Mouse (Mus musculus): ENCODE data around the gene Lcat. TPM values are rescaled to one million over a fixed set of nuclear protein-coding genes. Genes with fewer than 3 reads are reported as not detected.

Lcat gene
- polyA plus RNA-seq, 1 experiment from 2014 or later: 2.2 TPM

- ATAC-seq (ENCODE audit: insufficient number of reproducible peaks, insufficient read depth, low FRiP score, low TSS enrichment, low read depth): no peak; the same call in 1 of the 2 replicates
- Histone ChIP-seq H3K4me1 (replicated peaks) (peaks cover 28% of the 10 kb centered on the region), H3K9ac (replicated peaks) (no peak overlapping the region), H3K9me3 (no peaks in the 10 kb centered on the region), H3K4me2 (peak overlapping the region; percentile 73), H3K36me3 (no peaks in the 10 kb centered on the region; the same call in 1 of the 2 replicates), H3K27ac (peak overlapping the region; percentile 35; the same call in 1 of the 2 replicates), H3K27me3 (no peaks in the 10 kb centered on the region), H3K4me3 (replicated peaks) (peak overlapping the region; percentile 82)
- 7% methylated on average over 19 of the region's 19 CpGs for WGBS
These were observed 23.6 kb upstream of the Lcat start for GRCm38 (mm10) chr8:105966692-105967311.

- peak; percentile 83 for ATAC-seq (ENCODE audit: insufficient number of reproducible peaks, insufficient read depth, low FRiP score, low TSS enrichment, low read depth)
These were observed 22.7 kb upstream of the Lcat start, which contains the start of gene Slc12a4 for GRCm38 (mm10) chr8:105965905-105966341. Slc12a4 (minus strand) TSS chr8:105966097.

DNA sequence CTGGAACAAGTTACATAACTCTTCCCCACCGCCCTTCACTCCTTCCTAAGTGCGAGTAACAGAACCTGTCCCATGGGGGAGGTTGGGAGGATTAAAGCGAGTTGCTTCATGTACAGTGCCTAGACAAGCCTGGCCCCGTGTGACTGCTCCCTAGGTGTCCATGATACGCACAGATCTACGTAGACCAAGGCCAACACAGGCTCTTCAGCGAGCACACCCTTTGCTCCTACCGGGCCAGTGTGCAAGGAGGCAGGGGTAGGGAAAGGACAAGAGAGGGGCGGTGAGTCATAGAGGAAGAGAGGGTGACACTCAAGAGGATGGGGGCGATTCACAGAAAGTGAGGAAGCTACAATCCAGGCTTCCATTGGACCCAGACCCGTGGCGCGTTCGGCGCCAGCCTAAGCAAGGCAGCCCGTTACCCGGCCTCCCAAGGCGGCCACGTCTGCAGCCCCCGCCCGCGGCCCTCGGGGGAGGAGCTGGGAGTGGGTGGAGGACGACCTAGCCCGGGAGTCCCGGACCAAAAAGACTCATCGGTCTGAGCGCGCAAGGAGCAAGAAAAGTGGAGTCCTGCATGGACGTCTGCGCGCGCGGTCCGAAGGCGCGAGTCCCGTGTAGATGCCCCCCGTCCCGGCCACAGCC is 22.2 kb upstream of the Lcat start:
- ATAC-seq (ENCODE audit: insufficient number of reproducible peaks, insufficient read depth, low FRiP score, low TSS enrichment, low read depth): peak; percentile 48
- Histone ChIP-seq H3K4me1 (replicated peaks) (peaks cover 28% of the 10 kb centered on the region), H3K36me3 (peaks cover 3% of the 10 kb centered on the region; the same call in 1 of the 2 replicates), H3K9ac (replicated peaks) (peak overlapping the region; percentile 89), H3K4me2 (peak overlapping the region; percentile 73), H3K27ac (peak overlapping the region; percentile 84), H3K9me3 (no peaks in the 10 kb centered on the region), H3K27me3 (no peaks in the 10 kb centered on the region), H3K4me3 (replicated peaks) (peak overlapping the region; percentile 82)
- 2% methylated on average over 40 of the region's 40 CpGs for WGBS

More at GRCm38 (mm10) chr8:105965905-105966341, 22.7 kb upstream of the Lcat start, which contains the start of gene Slc12a4:
- peak within 1 kb of the TSS; percentile 73 for H3K4me2 ChIP-seq
- no peaks in the 10 kb centered on the region; the same call in 1 of the 2 replicates for H3K36me3 ChIP-seq
- H3K27ac ChIP-seq: peak within 1 kb of the TSS; percentile 84
- no peaks in the 10 kb centered on the region for H3K9me3 ChIP-seq
- under 1% methylated on average over 47 of the region's 47 CpGs for WGBS
- no peaks in the 10 kb centered on the region for H3K27me3 ChIP-seq
- peak within 1 kb of the TSS; percentile 82 for H3K4me3 ChIP-seq (replicated peaks)
- peak within 1 kb of the TSS; percentile 89 for H3K9ac ChIP-seq (replicated peaks)
- peaks cover 28% of the 10 kb centered on the region for H3K4me1 ChIP-seq (replicated peaks)

GRCm38 (mm10) chr8:105964506-105965265 is 21.5 kb upstream of the Lcat start:
- 53% methylated on average over 12 of the region's 12 CpGs for WGBS
- no peak for ATAC-seq (ENCODE audit: insufficient number of reproducible peaks, insufficient read depth, low FRiP score, low TSS enrichment, low read depth)
- Histone ChIP-seq H3K27me3 (no peaks in the 10 kb centered on the region), H3K4me2 (peak overlapping the region; percentile 73), H3K36me3 (peaks cover 10% of the 10 kb centered on the region), H3K4me1 (replicated peaks) (peaks cover 28% of the 10 kb centered on the region), H3K9me3 (no peaks in the 10 kb centered on the region), H3K4me3 (replicated peaks) (peak overlapping the region; percentile 82), H3K27ac (peak overlapping the region; percentile 84; the same call in 1 of the 2 replicates), H3K9ac (replicated peaks) (peak overlapping the region; percentile 89)

DNA sequence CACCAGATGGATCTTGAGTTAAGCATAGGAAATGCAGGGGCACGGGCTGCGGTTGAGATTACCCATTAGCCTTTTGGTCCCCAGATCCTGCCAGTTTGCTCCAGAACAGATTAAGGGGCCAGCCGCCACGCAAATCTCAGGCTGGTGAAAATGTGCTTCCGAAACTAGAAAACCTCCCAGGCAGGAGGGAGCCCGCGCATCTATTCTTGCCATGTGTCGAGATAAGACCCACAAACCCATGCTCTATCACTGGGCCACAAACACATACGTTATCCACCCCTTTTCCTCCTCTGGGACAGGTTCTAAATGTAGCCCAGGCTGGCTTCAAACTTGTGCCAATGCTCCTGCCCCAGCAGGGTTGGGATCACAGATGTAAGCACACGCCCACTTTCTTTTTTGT is 18.4 kb upstream of the Lcat start:
- 87% methylated on average over 10 of the region's 10 CpGs for WGBS
- Histone ChIP-seq H3K4me1 (replicated peaks) (peaks cover 21% of the 10 kb centered on the region), H3K9me3 (no peaks in the 10 kb centered on the region), H3K4me3 (replicated peaks) (no peak overlapping the region), H3K27ac (no peak overlapping the region), H3K27me3 (no peaks in the 10 kb centered on the region), H3K36me3 (peaks cover 39% of the 10 kb centered on the region), H3K9ac (replicated peaks) (no peak overlapping the region; the same call in 1 of the 2 replicates), H3K4me2 (no peak overlapping the region)
- ATAC-seq (ENCODE audit: insufficient number of reproducible peaks, insufficient read depth, low FRiP score, low TSS enrichment, low read depth): no peak

GRCm38 (mm10) chr8:105961101-105961500 is 17.9 kb upstream of the Lcat start:
- H3K27me3 ChIP-seq: no peaks in the 10 kb centered on the region

DNA sequence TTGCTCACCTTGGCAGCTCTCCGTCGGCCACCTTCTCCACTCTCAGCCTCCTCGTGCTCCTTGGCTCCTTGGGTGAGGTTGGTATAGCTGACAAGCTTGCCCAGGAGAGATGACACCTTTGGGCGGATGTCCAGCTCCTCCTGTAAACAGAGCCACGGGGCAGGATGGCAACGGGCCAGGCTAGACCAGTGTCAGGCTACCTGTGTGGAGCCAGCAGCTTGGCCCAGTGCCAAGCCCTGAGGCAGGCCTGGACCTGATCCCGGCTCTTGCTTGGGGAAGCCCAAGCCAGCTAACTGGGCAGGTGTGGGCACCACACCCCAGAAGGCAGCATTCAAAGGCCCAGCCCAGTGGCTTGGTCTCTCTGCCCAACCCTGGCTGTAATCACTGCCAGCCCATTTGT is 16.2 kb upstream of the Lcat start:
- Histone ChIP-seq H3K9ac (replicated peaks) (no peak overlapping the region), H3K27me3 (no peaks in the 10 kb centered on the region), H3K4me2 (no peak overlapping the region), H3K9me3 (no peaks in the 10 kb centered on the region), H3K36me3 (peaks cover 57% of the 10 kb centered on the region), H3K27ac (no peak overlapping the region), H3K4me3 (replicated peaks) (no peak overlapping the region), H3K4me1 (replicated peaks) (peaks cover 7% of the 10 kb centered on the region)
- ATAC-seq (ENCODE audit: insufficient number of reproducible peaks, insufficient read depth, low FRiP score, low TSS enrichment, low read depth): no peak
- WGBS: 88% methylated on average over 7 of the region's 7 CpGs

More at GRCm38 (mm10) chr8:105961101-105961500, 17.9 kb upstream of the Lcat start:
- Histone ChIP-seq H3K9me3 (no peaks in the 10 kb centered on the region), H3K36me3 (peaks cover 43% of the 10 kb centered on the region), H3K27ac (no peak overlapping the region), H3K9ac (replicated peaks) (no peak overlapping the region; the same call in 1 of the 2 replicates), H3K4me2 (no peak overlapping the region), H3K4me3 (replicated peaks) (no peak overlapping the region), H3K4me1 (replicated peaks) (peaks cover 18% of the 10 kb centered on the region)
- ATAC-seq (ENCODE audit: insufficient number of reproducible peaks, insufficient read depth, low FRiP score, low TSS enrichment, low read depth): no peak
- 77% methylated on average over 14 of the region's 14 CpGs for WGBS

- peaks cover 73% of the 10 kb centered on the region for H3K36me3 ChIP-seq
- H3K4me1 ChIP-seq (replicated peaks): no peaks in the 10 kb centered on the region
- no peaks in the 10 kb centered on the region for H3K9me3 ChIP-seq
- no peak overlapping the region for H3K4me2 ChIP-seq
- H3K27me3 ChIP-seq: no peaks in the 10 kb centered on the region
- no peak overlapping the region for H3K4me3 ChIP-seq (replicated peaks)
- no peak for ATAC-seq (ENCODE audit: insufficient number of reproducible peaks, insufficient read depth, low FRiP score, low TSS enrichment, low read depth)
- no peak overlapping the region for H3K27ac ChIP-seq
- H3K9ac ChIP-seq (replicated peaks): no peak overlapping the region
- 68% methylated on average over 2 of the region's 4 CpGs for WGBS
These were observed 14.6 kb upstream of the Lcat start for GRCm38 (mm10) chr8:105957813-105958212.

DNA sequence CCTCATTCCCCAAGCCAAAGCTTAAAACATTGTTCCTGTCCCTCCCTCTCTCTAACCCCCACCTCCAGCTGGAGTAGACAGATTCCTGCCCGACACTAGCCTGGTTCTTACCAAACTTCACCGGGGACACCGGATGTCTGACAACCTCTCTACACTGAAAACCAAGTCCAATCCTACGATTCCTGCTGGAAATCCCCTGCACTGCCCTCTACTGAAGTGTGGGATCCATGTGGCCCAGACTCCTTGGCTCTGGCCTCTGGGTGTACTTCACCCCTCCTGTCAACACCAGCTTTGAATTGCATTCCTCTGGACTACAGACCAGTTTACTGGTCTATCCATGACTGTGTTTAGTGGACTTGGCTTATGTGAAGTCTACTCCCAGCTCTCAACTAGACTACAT is 13.4 kb upstream of the Lcat start:
- H3K4me2 ChIP-seq: no peak overlapping the region
- ATAC-seq (ENCODE audit: insufficient number of reproducible peaks, insufficient read depth, low FRiP score, low TSS enrichment, low read depth): no peak
- H3K4me3 ChIP-seq (replicated peaks): no peak overlapping the region
- H3K27me3 ChIP-seq: no peaks in the 10 kb centered on the region
- no peaks in the 10 kb centered on the region for H3K4me1 ChIP-seq (replicated peaks)
- no peak overlapping the region for H3K27ac ChIP-seq
- no peaks in the 10 kb centered on the region for H3K9me3 ChIP-seq
- H3K9ac ChIP-seq (replicated peaks): no peak overlapping the region
- peaks cover 81% of the 10 kb centered on the region for H3K36me3 ChIP-seq
- 89% methylated on average over 4 of the region's 4 CpGs for WGBS

GRCm38 (mm10) chr8:105951057-105951659 is 8.0 kb upstream of the Lcat start:
- no peak overlapping the region for H3K4me2 ChIP-seq
- H3K4me1 ChIP-seq (replicated peaks): 0 out of 2 replicates have a peak, but pooled peaks cover 9% of the 10 kb centered on the region
- no peaks in the 10 kb centered on the region for H3K27me3 ChIP-seq
- 52% methylated on average over 7 of the region's 7 CpGs for WGBS
- no peaks in the 10 kb centered on the region for H3K9me3 ChIP-seq
- H3K9ac ChIP-seq (replicated peaks): peak overlapping the region; percentile 32; the same call in 1 of the 2 replicates
- H3K36me3 ChIP-seq: peaks cover 91% of the 10 kb centered on the region
- H3K27ac ChIP-seq: peak overlapping the region; percentile 71
- ATAC-seq (ENCODE audit: insufficient number of reproducible peaks, insufficient read depth, low FRiP score, low TSS enrichment, low read depth): peak; percentile 34; the same call in 1 of the 2 replicates
- no peak overlapping the region for H3K4me3 ChIP-seq (replicated peaks)
